In the genomic region with DNA sequence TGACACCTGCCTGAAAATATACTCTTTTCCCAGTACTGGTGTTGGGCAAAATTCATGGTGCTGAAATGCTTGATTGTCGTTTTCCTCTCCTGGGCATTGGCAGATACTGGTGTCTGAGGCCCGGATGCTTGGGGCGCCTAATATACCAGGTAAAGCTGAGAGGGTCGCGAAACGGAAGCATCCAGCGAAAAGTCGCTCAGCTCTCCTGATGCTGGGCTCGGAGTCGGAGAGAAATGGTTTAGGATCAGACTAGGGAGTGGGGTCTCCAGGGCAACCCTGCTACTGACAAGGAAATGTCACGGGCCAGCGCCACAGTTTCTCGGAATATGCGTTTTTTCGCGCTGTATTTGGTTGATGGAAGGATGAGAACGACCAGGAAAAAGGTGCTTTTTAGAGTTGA, we compare ENCODE assay signal across 25 mouse cellular contexts. TPM values are rescaled to one million over a fixed set of nuclear protein-coding genes. Genes with fewer than 3 reads are reported as not detected.
DNase-seq lines count a peak whose midpoint lies in the region; ATAC-seq lines count a peak whose summit lies in the region.
"Had no signal": no experiment of that assay in that cellular context is flagged by ENCODE, and none has a peak within 500 bp of the region (broad histone marks: within the 10 kb centered on the region; RNA-seq: fewer than 3 reads in every experiment).

No protein-coding gene starts in this region.

- WGBS in hindbrain, embryonic 11.5 days = under 1% methylated on average over 17 of the region's 17 CpGs
- under 1% methylated on average over 17 of the region's 17 CpGs for WGBS in hindbrain, embryonic 12.5 days
- 2% methylated on average over 17 of the region's 17 CpGs for WGBS in neural tube, embryonic 15.5 days
- WGBS in neural tube, embryonic 11.5 days = under 1% methylated on average over 17 of the region's 17 CpGs

- no peak overlapping the region for H3K4me3 ChIP-seq in hindbrain, embryonic 11.5 days (ENCODE audit: low read depth, low read length)
- H3K4me3 ChIP-seq in hindbrain, embryonic 12.5 days = no peak overlapping the region
- no peak overlapping the region for H3K4me3 ChIP-seq in neural tube, embryonic 15.5 days (replicated peaks)
- no peak overlapping the region for H3K4me3 ChIP-seq in neural tube, embryonic 11.5 days (ENCODE audit: low read depth, low read length)
- H3K4me3 ChIP-seq: embryonic facial prominence, embryonic 15.5 days; erythroblast, embryonic 14.5 days; gastrocnemius, adult 2 months; heart, embryonic 12.5 days; hindbrain, embryonic 13.5 days had no signal

- H3K9ac ChIP-seq in hindbrain, embryonic 11.5 days (ENCODE audit: low read depth, low read length) = no peak overlapping the region
- H3K9ac ChIP-seq in hindbrain, embryonic 12.5 days = no peak overlapping the region
- no peak overlapping the region for H3K9ac ChIP-seq in neural tube, embryonic 15.5 days (replicated peaks)
- H3K9ac ChIP-seq in neural tube, embryonic 11.5 days (ENCODE audit: low read length) = no peak overlapping the region
- H3K9ac ChIP-seq: embryonic facial prominence, embryonic 15.5 days; heart, embryonic 12.5 days; hindbrain, embryonic 13.5 days had no signal

- ATAC-seq in hindbrain, embryonic 11.5 days (ENCODE audit: low FRiP score) = no peak
- no peak for ATAC-seq in hindbrain, embryonic 12.5 days (ENCODE audit: low FRiP score)
- no peak for ATAC-seq in neural tube, embryonic 15.5 days (ENCODE audit: low FRiP score)
- no peak for ATAC-seq in neural tube, embryonic 11.5 days (ENCODE audit: insufficient read depth, low FRiP score, low TSS enrichment)
- ATAC-seq in monocyte, adult 5-6 weeks (replicated peaks; ENCODE audit: insufficient number of reproducible peaks, low FRiP score, low TSS enrichment, poor library complexity, severe bottlenecking) = no peak
- ATAC-seq: CD4-positive, CD25-positive, alpha-beta regulatory T cell, adult 4 months; forebrain, embryonic 14.5 days had no signal

- peak; percentile 42 for DNase-seq in embryo, embryonic 10.5 days (ENCODE audit: low spot score)
- DNase-seq in embryo, embryonic 9.5 days (ENCODE audit: extremely low spot score) = no peak
- peak; percentile 60 for DNase-seq in hindbrain, embryonic 11.5 days (ENCODE audit: low spot score)
- peak; percentile 46 for DNase-seq in neural tube, embryonic 10.5 days (ENCODE audit: extremely low spot score, low spot score)
- peak; percentile 49 for DNase-seq in neural tube, embryonic 11.5 days (ENCODE audit: low spot score)
- DNase-seq: adrenal gland, postnatal 10 days; B cell, adult 2 months; cerebellum, adult 11-12 months; cerebellum, adult 9-10 months; gastrocnemius, adult 2 months; gastrocnemius, postnatal 25 days had no signal

- H3K4me2 ChIP-seq in hindbrain, embryonic 11.5 days (replicated peaks; ENCODE audit: low read depth, low read length) = no peak overlapping the region
- H3K4me2 ChIP-seq in hindbrain, embryonic 12.5 days (replicated peaks) = no peak overlapping the region
- H3K4me2 ChIP-seq in neural tube, embryonic 15.5 days = no peak overlapping the region
- no peak overlapping the region for H3K4me2 ChIP-seq in neural tube, embryonic 11.5 days (ENCODE audit: low read depth)
- H3K4me2 ChIP-seq: embryonic facial prominence, embryonic 15.5 days; heart, embryonic 12.5 days; hindbrain, embryonic 13.5 days had no signal

- H3K4me1 ChIP-seq in hindbrain, embryonic 11.5 days (replicated peaks; ENCODE audit: control insufficient read depth, insufficient read depth, low read length) = peaks cover 5% of the 10 kb centered on the region; the same call in 1 of the 2 replicates
- H3K4me1 ChIP-seq in hindbrain, embryonic 12.5 days = peaks cover 13% of the 10 kb centered on the region; the same call in 1 of the 2 replicates
- H3K4me1 ChIP-seq in neural tube, embryonic 15.5 days = peaks cover 20% of the 10 kb centered on the region
- no peaks in the 10 kb centered on the region; the same call in 1 of the 2 replicates for H3K4me1 ChIP-seq in neural tube, embryonic 11.5 days (ENCODE audit: control insufficient read depth, insufficient read depth, low read length)

- peaks cover 93% of the 10 kb centered on the region for H3K27me3 ChIP-seq in hindbrain, embryonic 11.5 days (ENCODE audit: control insufficient read depth, insufficient read depth, low read length)
- peaks cover 97% of the 10 kb centered on the region for H3K27me3 ChIP-seq in hindbrain, embryonic 12.5 days
- peaks cover 86% of the 10 kb centered on the region for H3K27me3 ChIP-seq in neural tube, embryonic 15.5 days (replicated peaks)
- H3K27me3 ChIP-seq in neural tube, embryonic 11.5 days (ENCODE audit: control insufficient read depth, insufficient read depth, low read length) = peaks cover 96% of the 10 kb centered on the region

- H3K9me3 ChIP-seq in hindbrain, embryonic 11.5 days (ENCODE audit: control insufficient read depth, low read length) = no peaks in the 10 kb centered on the region
- H3K9me3 ChIP-seq in hindbrain, embryonic 12.5 days (replicated peaks) = no peaks in the 10 kb centered on the region
- no peaks in the 10 kb centered on the region for H3K9me3 ChIP-seq in neural tube, embryonic 15.5 days (replicated peaks)
- H3K9me3 ChIP-seq in neural tube, embryonic 11.5 days (ENCODE audit: control insufficient read depth, low read length) = no peaks in the 10 kb centered on the region
- H3K9me3 ChIP-seq: embryonic facial prominence, embryonic 15.5 days; G1E; heart, embryonic 12.5 days; hindbrain, embryonic 13.5 days had no signal

- H3K36me3 ChIP-seq in hindbrain, embryonic 11.5 days (ENCODE audit: control insufficient read depth, insufficient read depth, low read length) = no peaks in the 10 kb centered on the region
- no peaks in the 10 kb centered on the region for H3K36me3 ChIP-seq in hindbrain, embryonic 12.5 days
- H3K36me3 ChIP-seq in neural tube, embryonic 15.5 days = no peaks in the 10 kb centered on the region
- no peaks in the 10 kb centered on the region for H3K36me3 ChIP-seq in neural tube, embryonic 11.5 days (ENCODE audit: control insufficient read depth, insufficient read depth, low read length)
- H3K36me3 ChIP-seq: embryonic facial prominence, embryonic 15.5 days; G1E; heart, embryonic 12.5 days; hindbrain, embryonic 13.5 days had no signal

- no peak overlapping the region for H3K27ac ChIP-seq in hindbrain, embryonic 11.5 days (ENCODE audit: low read depth, low read length)
- no peak overlapping the region for H3K27ac ChIP-seq in hindbrain, embryonic 12.5 days
- no peak overlapping the region for H3K27ac ChIP-seq in neural tube, embryonic 15.5 days (replicated peaks)
- H3K27ac ChIP-seq in neural tube, embryonic 11.5 days (ENCODE audit: low read depth, low read length) = no peak overlapping the region
- H3K27ac ChIP-seq: embryonic facial prominence, embryonic 15.5 days; gastrocnemius, adult 2 months; hindbrain, embryonic 13.5 days had no signal

RNA-seq across cellular contexts. Expression of a gene that starts 1.5 kb away (rescaled TPM):
- polyA plus RNA-seq in hindbrain, embryonic 11.5 days (2014; fragmentation: Nextera tagmentation; extraction: Ambion mirVana) = not detected in 2 replicates
- not detected in 2 replicates for polyA plus RNA-seq in hindbrain, embryonic 12.5 days (2016; fragmentation: Nextera tagmentation; extraction: Ambion mirVana)
- polyA plus RNA-seq in neural tube, embryonic 15.5 days (2015; fragmentation: Nextera tagmentation; extraction: Ambion mirVana) = not detected in 2 replicates
- not detected in 2 replicates for polyA plus RNA-seq in neural tube, embryonic 11.5 days (2014; fragmentation: Nextera tagmentation; extraction: Ambion mirVana)
- total RNA-seq in monocyte, adult 5-6 weeks (2017) = not detected in 3 replicates
- total RNA-seq: adrenal gland, postnatal 10 days; G1E; gastrocnemius, adult 2 months; gastrocnemius, postnatal 25 days; granulocyte monocyte progenitor cell, adult 5-6 weeks; heart, adult 8-10 months; heart, postnatal 25 days had no signal
- polyA plus RNA-seq: CD4-positive, CD25-positive, alpha-beta regulatory T cell, adult 4 months; embryonic facial prominence, embryonic 15.5 days; erythroblast, embryonic 14.5 days; G1E; heart, embryonic 12.5 days; heart, embryonic 16.5 days; hindbrain, embryonic 13.5 days had no signal
